Mouse (Mus musculus): ENCODE data around the gene Serpinb9b. TPM values are rescaled to one million over a fixed set of nuclear protein-coding genes. Genes with fewer than 3 reads are reported as not detected.
A peak's percentile ranks its signal among the peaks of the same experiment; 100 is the strongest.
"Not testable (repeated sequence)": the region's sequence is repeated elsewhere in the genome, so short reads cannot be mapped to it uniquely, and the experiment has no call there.

Gene Serpinb9b
- total RNA-seq (2021), result 0.29 TPM in 1 of 2 replicates, not detected in the other
- long read RNA-seq, result 0 reads

DNA sequence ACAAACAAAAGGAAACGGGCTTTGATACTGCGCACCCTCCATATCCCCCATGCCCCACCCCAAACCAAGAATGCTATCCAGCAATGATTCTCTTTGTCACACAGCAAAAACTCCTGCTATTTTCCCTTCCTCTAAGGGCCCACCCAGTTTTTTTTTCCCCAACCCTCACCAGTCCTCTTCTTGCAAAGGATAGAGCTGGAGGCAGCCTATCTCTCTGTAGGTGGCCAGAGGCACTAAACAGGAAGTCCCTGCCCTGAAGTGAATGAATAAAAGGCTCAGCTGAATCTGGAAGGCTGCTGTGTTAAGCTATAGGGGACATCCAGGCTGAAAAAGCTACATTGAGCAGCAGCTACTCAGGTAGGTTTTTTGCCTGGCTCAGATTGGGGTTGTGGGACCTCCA is at the start of gene Serpinb9b:
TSS of gene Serpinb9b (plus strand) at position 173 of the 400 bp plus-strand sequence.
- no peak for DNase-seq

DNA sequence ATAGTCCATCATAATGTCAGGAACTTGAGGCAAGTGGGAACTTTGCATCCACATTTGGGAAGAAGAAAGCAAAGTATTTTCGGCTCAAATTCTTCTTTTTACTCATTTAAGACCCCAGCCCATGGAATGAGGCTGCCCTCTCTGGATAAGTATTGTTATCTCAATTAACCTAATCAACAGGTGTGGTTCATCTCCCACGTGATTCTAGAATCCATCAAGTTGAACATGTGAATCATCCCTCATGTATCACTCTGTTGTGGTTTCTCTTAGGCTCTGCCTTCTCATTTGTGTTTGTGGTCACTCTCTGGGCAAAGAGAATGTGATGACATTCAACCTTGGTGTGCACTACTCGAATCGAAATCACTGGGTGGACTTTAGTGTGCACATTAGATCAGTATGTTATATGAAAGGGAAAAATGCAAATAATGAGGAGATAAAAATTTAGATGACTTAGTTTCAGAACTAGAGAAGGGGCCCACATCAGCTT is 44.6 kb upstream of the Serpinb9b start:
- no peak for DNase-seq

DNA sequence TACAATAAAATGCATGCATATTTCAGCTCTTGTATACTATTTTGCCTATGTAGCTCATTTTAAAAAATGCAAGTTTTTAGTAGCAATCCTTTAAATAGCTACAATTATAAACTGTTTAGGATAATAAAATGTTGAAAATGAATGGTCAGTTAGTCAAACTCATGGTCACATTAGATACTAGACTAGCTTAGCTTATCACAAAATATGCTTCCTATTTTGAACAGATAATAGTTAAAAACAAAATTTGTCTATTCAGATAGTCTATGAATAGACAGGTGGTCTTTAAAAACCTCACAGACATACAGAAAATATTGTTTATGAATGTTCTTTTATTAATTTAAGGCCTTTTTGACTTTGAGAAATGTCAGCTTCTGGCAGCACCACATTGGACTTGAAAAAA is 41.0 kb upstream of the Serpinb9b start:
- no peak for DNase-seq

- peak; percentile 35 for DNase-seq
These were observed 33.9 kb upstream of the Serpinb9b start for GRCm38 (mm10) chr13:32993152-32993893.

- DNase-seq, result no peak
These were observed 33.3 kb upstream of the Serpinb9b start for GRCm38 (mm10) chr13:32993894-32994242.

DNA sequence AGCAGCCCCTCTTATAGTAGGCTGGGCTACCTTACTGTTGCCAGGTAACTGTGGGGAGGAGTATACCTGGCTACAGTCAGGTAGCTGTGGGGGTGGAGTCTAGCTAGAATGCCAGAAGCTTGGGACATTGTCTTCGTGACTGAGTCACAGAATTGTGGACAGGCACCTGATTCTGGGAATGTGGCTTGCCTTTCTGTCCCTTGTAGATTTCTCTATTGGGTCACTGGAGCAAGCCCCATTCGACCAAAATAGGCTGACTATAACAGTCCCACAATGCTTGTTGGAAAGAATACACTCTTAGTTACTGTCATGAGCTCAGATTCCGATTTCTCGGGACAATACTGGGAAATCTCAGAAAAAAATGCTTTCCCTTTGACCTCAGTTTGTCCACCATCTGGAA is 32.2 kb upstream of the Serpinb9b start:
- no peak for DNase-seq

- no peak for DNase-seq
These were observed 25.9 kb upstream of the Serpinb9b start for GRCm38 (mm10) chr13:33001341-33001740.

DNA sequence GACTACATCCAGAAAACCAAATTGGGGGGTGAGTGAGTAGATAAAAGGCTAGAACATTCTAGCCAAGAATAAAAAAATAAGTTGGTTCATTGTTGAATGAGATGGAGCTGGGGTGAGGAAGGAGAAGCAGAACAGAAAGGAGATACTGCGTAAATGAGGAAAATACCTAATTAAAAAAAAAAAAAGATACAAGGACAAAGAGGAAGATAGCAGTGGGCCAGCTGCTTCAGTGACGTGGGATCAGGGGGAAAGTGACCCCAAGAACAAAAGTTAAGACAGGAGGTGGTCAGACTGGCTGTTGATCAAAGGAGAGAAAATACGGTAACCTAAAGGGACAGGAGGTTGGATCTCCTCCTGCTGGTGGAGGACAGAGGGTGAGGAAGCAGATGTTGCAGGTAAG is 24.3 kb upstream of the Serpinb9b start, which contains the start of gene Serpinb9:
TSS of gene Serpinb9 (plus strand) at position 301 of the 400 bp plus-strand sequence.
- DNase-seq, result no peak

DNA sequence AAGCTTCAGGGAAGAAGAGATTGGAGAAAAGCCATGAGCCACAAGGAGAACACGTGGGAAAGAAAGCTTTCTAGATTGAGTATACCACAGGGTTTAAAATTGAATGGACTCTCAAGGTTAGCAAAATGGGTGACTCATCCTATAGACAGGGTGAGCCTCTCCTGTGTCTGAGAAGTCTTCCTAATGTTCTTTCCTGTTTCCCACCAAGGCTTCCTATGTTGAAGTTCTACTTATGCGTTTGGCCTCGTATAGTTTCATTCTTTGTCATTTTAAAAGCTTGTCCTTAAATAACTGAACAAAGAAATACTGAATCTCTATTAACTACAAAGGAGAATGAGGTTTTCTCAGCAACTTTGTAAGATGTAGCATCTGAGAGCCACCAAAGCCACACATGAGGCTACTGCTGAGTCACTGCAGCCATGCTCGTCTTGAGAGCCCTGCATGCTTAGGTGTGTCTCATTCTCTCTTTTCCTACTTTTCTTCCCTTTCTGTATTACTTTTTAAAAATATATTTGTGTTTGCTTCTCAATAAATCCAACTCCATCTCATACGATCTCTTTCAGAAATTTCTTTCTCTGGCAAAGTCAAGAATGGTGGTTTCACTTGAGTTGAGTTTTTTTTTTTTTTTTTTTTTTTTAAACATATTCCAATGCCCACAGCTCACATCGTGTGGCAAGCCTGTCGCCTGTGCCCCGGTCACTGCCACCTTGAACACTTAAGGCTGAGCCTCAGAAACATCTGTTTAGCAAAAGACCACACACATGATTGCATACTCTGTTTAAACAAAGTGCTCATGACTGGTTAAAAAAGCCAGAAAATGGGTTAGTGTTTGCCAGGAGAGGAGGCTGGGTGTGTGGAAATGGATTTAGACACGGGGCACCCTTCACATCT is 23.4 kb upstream of the Serpinb9b start:
- DNase-seq, result no peak

DNA sequence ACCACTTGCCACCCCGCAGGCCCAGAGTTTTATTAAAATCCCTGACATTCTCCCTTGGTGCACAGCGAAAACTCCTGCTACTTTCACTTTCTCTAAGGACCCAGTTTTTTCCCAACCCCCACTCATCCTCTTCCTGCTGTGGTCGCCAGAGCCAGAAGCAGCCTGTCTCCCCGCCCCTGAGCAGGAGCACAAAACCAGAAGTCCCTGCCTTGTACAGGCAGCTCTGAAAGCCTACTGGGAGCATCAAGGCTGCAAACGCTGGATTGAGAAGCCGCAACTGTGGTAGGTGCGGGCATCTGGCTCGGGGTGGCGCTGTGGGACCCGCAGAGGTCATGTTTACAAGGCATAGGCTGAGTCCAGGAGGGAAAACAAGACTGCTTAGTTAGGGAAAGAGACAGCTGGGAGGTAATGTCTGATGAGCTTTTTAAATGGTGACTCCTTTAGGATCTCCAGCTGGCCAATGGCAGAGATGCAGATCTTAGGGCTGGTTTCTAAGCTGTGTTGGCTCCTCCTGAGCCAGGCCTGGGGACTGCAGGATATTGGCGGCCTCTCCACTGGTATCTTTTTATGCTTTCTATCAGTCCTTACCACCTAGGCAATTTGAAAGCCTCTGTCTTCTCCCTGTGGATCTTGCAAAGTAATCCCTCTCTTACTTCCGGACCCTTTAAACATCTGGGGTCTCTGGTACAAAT is 22.7 kb upstream of the Serpinb9b start:
- DNase-seq, result peak; percentile 85

GRCm38 (mm10) chr13:33005501-33006075 is 21.6 kb upstream of the Serpinb9b start:
- no peak for DNase-seq

- DNase-seq, result no peak
These were observed 20.7 kb upstream of the Serpinb9b start for GRCm38 (mm10) chr13:33006555-33006954.

DNA sequence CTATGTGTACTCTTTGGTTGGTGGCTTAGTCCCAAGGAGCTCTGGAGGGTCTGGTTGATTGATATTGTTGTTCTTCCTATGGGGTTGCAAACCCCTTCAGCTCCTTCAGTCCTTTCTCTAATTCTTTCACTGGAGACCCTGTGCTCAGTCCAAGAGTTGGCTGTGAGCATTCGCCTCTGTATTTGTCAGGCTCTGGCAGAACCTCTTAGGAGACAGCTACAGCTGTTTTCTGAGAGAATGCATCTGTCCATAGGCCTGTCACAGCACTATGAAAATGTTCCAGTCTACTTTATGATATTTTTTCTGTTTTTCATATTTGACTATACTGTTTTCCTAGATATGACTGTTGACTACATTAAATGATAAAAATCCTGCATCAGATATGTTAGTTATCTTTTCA is 14.8 kb upstream of the Serpinb9b start:
- DNase-seq, result no peak

GRCm38 (mm10) chr13:33013271-33013670 is 13.9 kb upstream of the Serpinb9b start:
- DNase-seq, result no peak

DNA sequence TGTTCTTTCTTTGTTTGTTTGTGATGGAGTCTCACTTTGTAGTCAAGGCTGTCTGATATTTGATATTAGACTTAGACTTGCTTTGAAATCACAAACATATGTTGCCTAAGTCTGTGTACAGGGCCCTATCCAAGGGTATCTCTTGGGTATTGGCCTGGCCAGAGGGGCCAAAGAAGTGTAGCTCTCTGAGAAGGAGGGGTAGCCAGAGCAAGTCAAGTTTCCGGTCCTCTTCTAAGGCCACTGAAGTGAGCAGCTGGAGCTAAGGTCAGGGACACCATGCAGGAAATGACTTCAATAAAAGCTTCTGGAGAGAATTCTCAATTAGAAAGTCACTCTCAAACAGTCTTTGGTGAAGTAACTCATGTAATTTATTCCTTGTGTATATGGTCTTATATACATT is 4.8 kb upstream of the Serpinb9b start:
- DNase-seq, result no peak

GRCm38 (mm10) chr13:33026427-33027057 is 674 bp upstream of the Serpinb9b start:
- DNase-seq, result no peak

GRCm38 (mm10) chr13:33028146-33028545 is 930 bp downstream of the Serpinb9b start:
- DNase-seq, result no peak

DNA sequence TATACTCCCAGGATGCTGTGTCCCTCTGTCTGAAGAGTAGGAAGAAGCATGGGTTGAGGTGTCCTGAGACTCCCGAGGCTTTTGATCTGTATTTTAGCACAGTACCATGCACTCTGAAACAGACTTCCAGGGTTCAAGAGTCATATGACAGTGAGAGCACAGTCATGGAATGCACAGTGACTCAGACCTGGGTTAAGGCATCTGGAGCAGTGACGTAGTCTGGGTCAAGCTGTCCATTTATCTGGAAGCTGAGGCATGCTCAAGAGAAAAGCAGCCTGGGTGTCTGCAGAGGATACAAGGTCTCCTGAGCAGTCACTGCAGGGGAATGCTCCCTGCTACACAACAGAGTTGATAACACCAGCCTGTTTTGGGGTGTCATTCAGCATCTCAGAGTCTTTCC is 1.3 kb downstream of the Serpinb9b start:
- DNase-seq, result no peak

- not testable (repeated sequence) for DNase-seq
These were observed 2.3 kb downstream of the Serpinb9b start for GRCm38 (mm10) chr13:33029478-33029877.

DNA sequence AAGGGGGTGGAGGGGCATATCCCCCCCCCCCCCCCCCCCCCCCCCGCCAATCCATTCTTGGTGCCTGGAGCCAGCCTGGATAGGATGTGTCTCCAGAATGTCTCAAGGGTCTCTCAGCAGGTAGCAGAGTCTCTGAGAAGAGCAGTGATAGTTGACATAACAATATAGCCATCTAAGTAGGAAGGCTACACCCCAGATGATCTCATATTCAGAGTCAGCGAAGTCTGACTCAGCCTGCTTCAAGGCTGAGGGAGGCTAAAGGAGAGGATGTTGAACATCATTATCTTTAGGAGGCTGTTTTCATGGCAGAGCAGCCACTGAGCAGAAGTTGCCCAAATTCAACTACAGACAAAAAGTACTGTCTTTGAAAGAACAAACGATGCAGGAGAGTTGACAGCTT is 3.1 kb downstream of the Serpinb9b start:
- DNase-seq, result no peak

- no peak for DNase-seq
These were observed 8.3 kb downstream of the Serpinb9b start for GRCm38 (mm10) chr13:33035506-33035905.

DNA sequence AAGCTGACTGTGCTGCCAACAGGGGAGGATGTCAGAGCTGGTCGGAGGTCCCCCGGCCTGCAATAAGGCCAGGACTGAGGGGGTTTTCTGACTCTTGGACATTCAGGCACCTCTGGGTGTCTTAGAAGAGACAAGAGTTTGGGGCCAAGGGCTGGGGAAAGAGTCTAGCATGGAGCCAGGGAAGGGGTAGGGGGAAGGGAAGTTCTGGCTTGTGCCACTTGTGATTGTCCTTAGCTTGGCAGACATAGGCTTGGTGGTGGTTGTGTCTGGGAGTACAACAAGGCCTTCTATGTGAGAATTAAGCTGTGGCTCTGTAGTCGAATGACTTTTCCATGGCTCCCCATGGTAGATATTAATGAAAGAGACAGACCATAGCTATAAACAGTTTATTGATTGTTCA is 16.3 kb downstream of the Serpinb9b start:
- no peak for DNase-seq

All from adrenal gland, postnatal 25 days (tissue).